Mouse (Mus musculus) forebrain, embryonic 10.5 days (tissue): ENCODE data around the gene Bpifb5. TPM values are rescaled to one million over a fixed set of nuclear protein-coding genes. Genes with fewer than 3 reads are reported as not detected.
"Not testable (repeated sequence)": the region's sequence is repeated elsewhere in the genome, so short reads cannot be mapped to it uniquely, and the experiment has no call there.

Experiments
- DNase-seq: peaks from one replicate; pipeline ENCODE4 v3.0.0-alpha.2; 2017; ENCODE audit warnings: low spot score; ENCODE audit errors: extremely low spot score
- H3K27ac ChIP-seq: fragments of 300-500 bp; sonication (generic); 2 replicates; pipeline ENCODE4 v1.5.1; 2016; ENCODE audit warnings: mild to moderate bottlenecking
- H3K27me3 ChIP-seq: fragments of 300-500 bp; sonication (generic); 2 replicates; pipeline ENCODE4 v1.6.1; 2016; ENCODE audit warnings: mild to moderate bottlenecking; ENCODE audit not compliant: poor library complexity, severe bottlenecking
- H3K36me3 ChIP-seq: fragments of 300-500 bp; sonication (generic); replicated peaks from 2 replicates; pipeline ENCODE4 v1.6.1; 2016; ENCODE audit warnings: mild to moderate bottlenecking, moderate library complexity
- H3K4me1 ChIP-seq: fragments of 300-500 bp; sonication (generic); 2 replicates; pipeline ENCODE4 v1.6.1; 2016
- H3K4me3 ChIP-seq: fragments of 300-500 bp; sonication (generic); 2 replicates; pipeline ENCODE4 v1.5.1; 2016; ENCODE audit warnings: mild to moderate bottlenecking, moderate library complexity
- H3K9me3 ChIP-seq: fragments of 300-500 bp; sonication (generic); 2 replicates; pipeline ENCODE4 v1.6.1; 2016; ENCODE audit warnings: mild to moderate bottlenecking, moderate library complexity
- whole genome bisulfite sequencing: fragments of 180-500 bp; shearing (Covaris S2); methylation state at CpG from one replicate; pipeline ENCODE4 v1.1.7; 2016; 5-methylcytosine and 5-hydroxymethylcytosine counted together
- polyA plus RNA-seq: library from polyadenylated mRNA; unstranded; fragments of >200 nt; fragmentation: Nextera tagmentation; extraction: Ambion mirVana; gene quantifications from 2 replicates; pipeline ENCODE4 v1.2.1, GENCODE M21; 2016

The Bpifb5 gene
- polyA plus RNA-seq, 1 experiment from 2014 or later, result 0.33 TPM

DNA sequence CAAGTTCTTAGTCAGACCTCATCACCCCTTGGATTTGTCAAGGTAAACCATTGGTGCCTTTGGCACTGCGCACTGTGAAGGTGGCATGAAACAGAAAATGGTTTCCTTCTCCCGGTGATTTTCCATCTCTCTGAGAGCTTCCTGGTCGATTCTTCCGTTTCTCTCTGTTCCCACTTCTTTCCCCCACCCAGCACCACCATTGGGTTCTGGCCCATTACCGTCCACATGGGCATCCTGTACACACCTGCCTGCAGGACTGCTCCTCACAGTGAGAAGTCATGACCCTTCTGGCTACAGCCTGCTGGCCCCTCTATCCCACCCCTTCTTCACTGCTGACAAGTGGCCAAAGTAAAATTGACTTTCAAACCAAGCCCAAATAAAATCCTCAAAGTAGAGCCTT is 21.8 kb downstream of the Bpifb5 start:
- no peaks in the 10 kb centered on the region for H3K36me3 ChIP-seq
- H3K4me1 ChIP-seq, result no peaks in the 10 kb centered on the region
- no peak for DNase-seq
- H3K4me3 ChIP-seq, result no peak overlapping the region
- no peak overlapping the region for H3K27ac ChIP-seq
- H3K27me3 ChIP-seq, result no peaks in the 10 kb centered on the region
- H3K9me3 ChIP-seq, result no peaks in the 10 kb centered on the region
- 92% methylated on average over 5 of the region's 5 CpGs for WGBS

DNA sequence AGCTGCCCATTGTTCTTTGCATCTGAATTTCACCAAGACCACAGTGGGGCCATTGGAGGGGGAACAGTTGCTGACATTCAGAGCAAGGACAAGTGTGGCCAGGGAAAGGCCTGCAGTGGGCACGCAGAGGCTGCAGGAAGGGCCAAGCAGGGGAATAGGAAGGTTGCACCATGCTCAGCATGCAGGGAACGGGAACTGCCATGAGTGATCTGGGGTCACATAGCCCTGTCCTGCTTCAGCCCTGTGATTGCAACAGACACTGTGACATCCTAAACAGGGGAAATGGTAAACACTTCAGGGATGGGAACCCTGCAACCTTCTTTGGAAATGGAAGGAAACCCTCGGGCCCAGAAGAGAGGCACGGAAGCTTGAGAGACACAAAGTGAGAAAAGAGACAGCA is 31.7 kb downstream of the Bpifb5 start:
- DNase-seq, result not testable (repeated sequence)

GRCm38 (mm10) chr2:154255770-154256169 is 32.2 kb downstream of the Bpifb5 start:
- DNase-seq, result no peak
- no peak overlapping the region for H3K27ac ChIP-seq
- 89% methylated on average over 4 of the region's 4 CpGs for WGBS
- no peaks in the 10 kb centered on the region for H3K9me3 ChIP-seq
- no peaks in the 10 kb centered on the region for H3K27me3 ChIP-seq
- H3K4me1 ChIP-seq, result no peaks in the 10 kb centered on the region
- no peak overlapping the region for H3K4me3 ChIP-seq
- H3K36me3 ChIP-seq, result no peaks in the 10 kb centered on the region

More for the DNA sequence above, 31.7 kb downstream of the Bpifb5 start:
- 93% methylated on average over 2 of the region's 4 CpGs for WGBS
- H3K27ac ChIP-seq, H3K36me3 ChIP-seq, H3K4me1 ChIP-seq, H3K27me3 ChIP-seq, H3K9me3 ChIP-seq, H3K4me3 ChIP-seq: not testable (repeated sequence)

DNA sequence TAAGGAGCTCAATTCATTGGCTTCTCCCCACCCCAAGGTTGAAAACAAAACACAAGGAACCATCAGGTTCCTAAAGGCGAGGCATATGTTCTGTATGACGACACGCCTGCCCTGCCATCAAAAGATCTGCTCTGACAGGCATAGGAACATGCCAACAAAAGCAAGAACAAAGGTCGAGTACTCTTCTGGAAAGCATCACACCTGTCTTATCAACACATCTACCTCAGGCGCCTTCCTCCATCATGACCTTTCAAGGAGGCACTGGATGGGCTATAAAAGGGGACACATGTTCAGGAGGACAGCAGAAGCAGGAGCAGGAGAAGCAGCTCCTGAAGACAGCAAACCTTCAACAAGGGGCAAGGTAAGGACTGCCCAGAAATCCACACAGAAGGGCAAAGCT is 34.0 kb downstream of the Bpifb5 start, which contains the start of gene Bpifb9a:
Bpifb9a (plus strand) TSS at position 301 of the 400 bp plus-strand sequence.
- not testable (repeated sequence) for H3K27ac ChIP-seq, H3K4me1 ChIP-seq
- WGBS, result 89% methylated on average over 5 of the region's 5 CpGs

GRCm38 (mm10) chr2:154264397-154264796 is 40.9 kb downstream of the Bpifb5 start:
- not testable (repeated sequence) for H3K4me1 ChIP-seq, DNase-seq, H3K27ac ChIP-seq, H3K9me3 ChIP-seq, H3K36me3 ChIP-seq, H3K4me3 ChIP-seq, H3K27me3 ChIP-seq
- WGBS, result 85% methylated on average over 3 of the region's 3 CpGs

More for the DNA sequence above, 34.0 kb downstream of the Bpifb5 start, which contains the start of gene Bpifb9a:
- not testable (repeated sequence) for DNase-seq, H3K4me3 ChIP-seq, H3K9me3 ChIP-seq, H3K36me3 ChIP-seq, H3K27me3 ChIP-seq

Other genes starting within 250 kb of the Bpifb5 start
- gene Bpifa6, start 248.8 kb upstream of the Bpifb5 start, polyA plus RNA-seq, result not detected in 2 replicates
- not detected in 2 replicates for gene Bpifa2, start 215.5 kb upstream of the Bpifb5 start, polyA plus RNA-seq
- not detected in 2 replicates for gene Bpifa3, start 93.4 kb upstream of the Bpifb5 start, polyA plus RNA-seq
- gene Bpifa1, start 80.9 kb upstream of the Bpifb5 start, polyA plus RNA-seq, result not detected in 2 replicates
- not detected in 2 replicates for gene Bpifa5, start 61.1 kb upstream of the Bpifb5 start, polyA plus RNA-seq
- not detected in 2 replicates for gene Bpifb1, start 32.9 kb upstream of the Bpifb5 start, polyA plus RNA-seq
- not detected in 2 replicates for gene Bpifb9a, start 34.1 kb downstream of the Bpifb5 start, polyA plus RNA-seq
- gene Bpifb9b, start 83.5 kb downstream of the Bpifb5 start, polyA plus RNA-seq, result not detected in 2 replicates
- gene Cdk5rap1, start 149.3 kb downstream of the Bpifb5 start, polyA plus RNA-seq, result 13.0 and 14.9 TPM in 2 replicates
- 2.5 TPM in 2 replicates for gene Snta1, start 184.4 kb downstream of the Bpifb5 start, polyA plus RNA-seq
- gene Cbfa2t2, start 212.7 kb downstream of the Bpifb5 start, polyA plus RNA-seq, result 57.4 and 59.3 TPM in 2 replicates